Mouse (Mus musculus) small intestine, adult 2 months (tissue): ENCODE measurements around the gene Ms4a6b.
"Not testable (repeated sequence)": the region's sequence is repeated elsewhere in the genome, so short reads cannot be mapped to it uniquely, and the experiment has no call there.

Experiments used
- CTCF ChIP-seq: fragments of 200-500 bp; IDR thresholded peaks from 2 replicates; pipeline ENCODE4 v1.5.1; 2012; ENCODE audit warnings: low read depth, mild to moderate bottlenecking, control low read depth, inconsistent platforms, low read length, moderate library complexity, mixed read lengths; ENCODE audit not compliant: insufficient replicate concordance, insufficient read length; ENCODE audit errors: extremely low read depth
- POLR2A ChIP-seq: fragments of 200-500 bp; IDR thresholded peaks from 2 replicates; pipeline ENCODE4 v1.6.1; 2012; ENCODE audit warnings: low read depth, mild to moderate bottlenecking, control low read depth, inconsistent platforms, low read length, moderate library complexity

DNA sequence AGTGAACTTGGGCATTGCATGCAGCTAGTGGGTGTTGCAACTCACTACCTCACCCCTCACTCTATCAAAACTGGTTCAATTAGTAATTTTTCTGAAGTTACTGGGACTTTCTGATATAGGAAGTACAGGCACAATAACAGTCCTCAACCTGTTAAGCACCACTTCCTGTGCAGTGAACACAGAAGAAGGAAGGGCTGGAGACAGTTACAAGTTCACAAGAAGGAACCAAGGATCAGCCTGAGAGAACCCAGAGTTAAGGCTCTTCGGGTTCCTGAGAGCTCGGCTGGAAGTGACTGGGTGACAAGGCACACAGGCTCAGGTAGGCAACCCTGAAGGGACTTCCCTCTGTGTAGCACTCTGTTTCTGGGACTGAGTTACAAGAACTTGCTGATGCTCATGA lies 2.0 kb downstream of the Ms4a6b start:
- not testable (repeated sequence) for TF ChIP-seq CTCF, POLR2A
